Mouse (Mus musculus): ENCODE measurements around the gene Btc.
A peak's percentile ranks its signal among the peaks of the same experiment; 100 is the strongest.

Btc gene

DNA sequence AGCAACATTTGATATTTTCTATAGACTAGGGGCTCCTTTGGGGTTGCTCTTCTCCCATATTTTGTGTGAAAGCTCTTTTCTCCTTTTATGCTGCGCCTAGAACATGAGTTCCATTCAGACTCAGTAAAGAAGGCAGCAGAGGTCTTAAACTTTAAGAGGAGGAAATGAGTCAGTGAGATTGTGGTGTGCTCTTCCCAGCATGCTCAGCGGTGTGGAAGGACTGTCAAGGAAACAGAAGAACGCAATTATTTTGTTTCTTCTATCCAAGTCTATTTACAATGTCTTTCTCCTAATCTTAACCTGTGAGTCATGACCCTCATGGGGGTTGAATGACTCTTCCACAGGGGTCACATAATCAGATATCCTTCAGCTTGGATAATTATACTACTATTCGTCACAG lies 82.4 kb downstream of the Btc start:
- no peak for DNase-seq (ENCODE audit: low spot score)

- DNase-seq (ENCODE audit: low spot score) = no peak
Observed at GRCm38 (mm10) chr5:91313971-91314370, 88.8 kb downstream of the Btc start.

DNA sequence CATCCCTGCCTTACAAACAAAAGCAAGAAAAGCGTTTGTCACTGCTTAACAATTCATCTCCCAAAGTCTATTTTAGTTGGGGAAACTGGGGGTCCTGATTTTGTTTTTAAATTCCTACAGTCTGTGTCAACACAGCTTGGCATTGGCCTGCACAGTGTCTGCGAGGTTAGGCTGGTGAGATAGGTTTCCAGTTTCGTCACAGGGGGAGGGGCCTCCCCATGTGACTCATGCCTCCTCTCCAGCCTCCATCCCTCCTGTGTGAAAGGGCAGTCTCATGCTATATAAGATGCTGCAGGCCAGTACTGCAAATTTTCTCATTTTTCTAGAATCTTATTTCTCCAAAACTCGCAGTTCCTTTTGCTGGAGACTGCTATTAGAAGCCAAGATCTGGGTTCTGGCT lies 91.0 kb downstream of the Btc start:
- no peak for DNase-seq (ENCODE audit: low spot score)

DNA sequence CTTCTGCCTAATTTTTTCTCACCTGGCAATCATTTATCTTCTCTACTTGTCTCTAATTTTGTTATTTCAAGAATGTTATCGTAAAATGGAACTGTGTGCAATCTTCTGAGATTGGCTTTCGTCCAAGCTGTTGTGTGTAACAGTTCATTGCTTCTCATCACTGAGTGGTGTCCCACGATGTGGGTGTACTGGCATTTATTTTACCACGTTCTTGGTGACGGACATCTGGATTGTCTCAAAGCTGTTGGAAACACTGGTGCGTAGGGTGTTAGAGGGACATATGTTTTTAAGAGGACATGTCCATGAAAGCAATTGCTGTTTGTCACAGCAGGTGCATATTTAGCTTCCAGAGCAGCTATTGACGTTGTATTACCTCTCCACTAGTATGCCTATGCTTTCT lies 94.2 kb downstream of the Btc start:
- DNase-seq (ENCODE audit: low spot score) = peak; percentile 12

DNA sequence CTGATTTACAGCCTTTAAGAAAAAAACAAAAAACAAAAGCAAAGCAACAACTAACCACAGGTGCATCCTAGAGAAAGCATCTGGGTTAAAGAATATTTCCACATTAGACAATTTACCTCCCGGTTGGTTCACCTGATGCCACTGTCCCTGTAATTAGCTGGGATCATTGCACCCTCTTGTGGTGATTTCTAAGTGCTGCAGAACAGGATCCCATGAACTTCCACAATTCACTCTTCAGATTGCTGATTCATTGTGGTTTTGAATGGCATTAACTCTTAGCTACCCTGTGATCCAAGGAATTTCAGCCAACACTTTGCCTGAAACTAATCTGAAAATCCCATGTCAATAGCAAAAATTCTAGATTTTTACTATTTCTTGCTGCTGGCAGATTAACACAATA lies 94.9 kb downstream of the Btc start:
- DNase-seq (ENCODE audit: low spot score) = peak; percentile 68

All from layer of hippocampus, adult 9-10 months (tissue).